Mouse (Mus musculus) bone marrow macrophage, adult 2 months (primary cell): ENCODE results near the gene Rufy3. TPM values are rescaled to one million over a fixed set of nuclear protein-coding genes. Genes with fewer than 3 reads are reported as not detected.

Experiments used
- H3K27ac ChIP-seq: 2 replicates; pipeline ENCODE4 v1.5.1; 2012; ENCODE audit warnings: low read depth, low read length; ENCODE audit not compliant: insufficient read depth
- H3K4me1 ChIP-seq: 2 replicates; pipeline ENCODE4 v1.6.1; 2012; ENCODE audit warnings: low read length; ENCODE audit not compliant: control insufficient read depth, insufficient read depth
- H3K4me3 ChIP-seq: 2 replicates; pipeline ENCODE4 v1.5.1; 2012; ENCODE audit warnings: mild to moderate bottlenecking, low read length, moderate library complexity; ENCODE audit not compliant: insufficient read depth
- CTCF ChIP-seq: IDR thresholded peaks from 2 replicates; pipeline ENCODE4 v1.5.1; 2012; ENCODE audit warnings: low read depth, mild to moderate bottlenecking, low read length, moderate library complexity
- POLR2A ChIP-seq: IDR thresholded peaks from 2 replicates; pipeline ENCODE4 v1.6.1; 2012; ENCODE audit warnings: mild to moderate bottlenecking, low read depth, low read length, borderline replicate concordance
- polyA plus RNA-seq: library from polyadenylated mRNA; stranded (reverse); fragments of >200 nt; gene quantifications from 2 replicates; pipeline ENCODE4 v1.2.4, GENCODE M21; 2012; ENCODE audit not compliant: missing spikeins, insufficient read depth, insufficient read length

Gene Rufy3
- polyA plus RNA-seq, 1 experiment: 38.1 TPM

- Histone ChIP-seq H3K27ac (no peak overlapping the region), H3K4me1 (peaks cover 38% of the 10 kb centered on the region), H3K4me3 (no peak overlapping the region)
- TF ChIP-seq CTCF (no peak), POLR2A (no peak)
These were observed 29.3 kb downstream of the Rufy3 start for GRCm38 (mm10) chr5:88594173-88594569.

GRCm38 (mm10) chr5:88595537-88596455, 31.0 kb downstream of the Rufy3 start:
- TF ChIP-seq CTCF: no peak
- no peak for TF ChIP-seq POLR2A
- peak overlapping the region; percentile 78 for H3K27ac ChIP-seq

GRCm38 (mm10) chr5:88598961-88599360, 34.1 kb downstream of the Rufy3 start:
- Histone ChIP-seq H3K27ac (no peak overlapping the region), H3K4me3 (no peak overlapping the region), H3K4me1 (peaks cover 39% of the 10 kb centered on the region)
- no peak for TF ChIP-seq CTCF
- no peak for TF ChIP-seq POLR2A

More at GRCm38 (mm10) chr5:88595537-88596455, 31.0 kb downstream of the Rufy3 start:
- Histone ChIP-seq H3K4me1 (peaks cover 44% of the 10 kb centered on the region), H3K4me3 (no peak overlapping the region)

GRCm38 (mm10) chr5:88602030-88602429, 37.2 kb downstream of the Rufy3 start:
- Histone ChIP-seq H3K27ac (no peak overlapping the region), H3K4me3 (no peak overlapping the region), H3K4me1 (peaks cover 16% of the 10 kb centered on the region)
- TF ChIP-seq POLR2A (no peak), CTCF (no peak)

- TF ChIP-seq CTCF (no peak), POLR2A (no peak)
- H3K27ac ChIP-seq: no peak overlapping the region
These were observed 37.9 kb downstream of the Rufy3 start for GRCm38 (mm10) chr5:88602713-88603112.

GRCm38 (mm10) chr5:88604046-88604445, 39.2 kb downstream of the Rufy3 start:
- Histone ChIP-seq H3K4me1 (peaks cover 13% of the 10 kb centered on the region), H3K27ac (no peak overlapping the region), H3K4me3 (no peak overlapping the region)
- TF ChIP-seq POLR2A (no peak), CTCF (no peak)

More at GRCm38 (mm10) chr5:88602713-88603112, 37.9 kb downstream of the Rufy3 start:
- peaks cover 16% of the 10 kb centered on the region for H3K4me1 ChIP-seq
- no peak overlapping the region for H3K4me3 ChIP-seq

GRCm38 (mm10) chr5:88604641-88605358, 40.0 kb downstream of the Rufy3 start:
- no peak for TF ChIP-seq POLR2A
- TF ChIP-seq CTCF: no peak
- peaks cover 7% of the 10 kb centered on the region for H3K4me1 ChIP-seq
- H3K27ac ChIP-seq: no peak overlapping the region
- no peak overlapping the region for H3K4me3 ChIP-seq

- Histone ChIP-seq H3K4me3 (no peak overlapping the region), H3K27ac (no peak overlapping the region), H3K4me1 (no peaks in the 10 kb centered on the region)
- TF ChIP-seq POLR2A: no peak
- TF ChIP-seq CTCF: no peak
These were observed 49.3 kb downstream of the Rufy3 start for GRCm38 (mm10) chr5:88614129-88614528.

GRCm38 (mm10) chr5:88616988-88617387, 52.1 kb downstream of the Rufy3 start:
- no peak for TF ChIP-seq CTCF
- TF ChIP-seq POLR2A: no peak
- Histone ChIP-seq H3K4me3 (no peak overlapping the region), H3K27ac (no peak overlapping the region), H3K4me1 (no peaks in the 10 kb centered on the region)

GRCm38 (mm10) chr5:88627545-88627944, 62.7 kb downstream of the Rufy3 start:
- Histone ChIP-seq H3K4me1 (peaks cover 33% of the 10 kb centered on the region), H3K27ac (no peak overlapping the region)
- no peak for TF ChIP-seq POLR2A

More at GRCm38 (mm10) chr5:88627545-88627944, 62.7 kb downstream of the Rufy3 start:
- H3K4me3 ChIP-seq: no peak overlapping the region
